Mouse (Mus musculus): ENCODE measurements around the gene Mllt10.

Gene Mllt10

DNA sequence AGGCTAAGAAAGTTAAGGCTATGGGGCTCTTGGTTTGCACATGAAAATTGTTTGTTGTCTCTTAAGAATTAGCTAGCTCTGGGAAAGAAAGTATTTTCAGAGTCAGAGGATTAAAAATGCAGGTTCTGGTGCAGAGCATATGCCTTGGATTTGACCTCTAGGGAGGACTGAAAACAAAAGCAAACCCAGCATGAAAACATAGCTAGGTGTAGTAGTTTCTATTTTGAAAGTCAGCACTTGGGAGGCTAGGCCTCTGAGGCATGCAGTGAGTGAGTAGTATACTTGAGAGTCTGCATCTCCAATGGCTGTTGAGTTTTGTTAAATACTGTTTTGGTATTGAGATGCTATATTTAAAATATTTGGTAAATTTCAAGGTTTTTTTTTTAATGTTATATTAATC, 39.3 kb downstream of the Mllt10 start:
- no peak for DNase-seq

GRCm38 (mm10) chr2:18095804-18096203, 40.8 kb downstream of the Mllt10 start:
- no peak for DNase-seq

- no peak for DNase-seq
These were observed 45.9 kb downstream of the Mllt10 start for GRCm38 (mm10) chr2:18100914-18101313.

DNA sequence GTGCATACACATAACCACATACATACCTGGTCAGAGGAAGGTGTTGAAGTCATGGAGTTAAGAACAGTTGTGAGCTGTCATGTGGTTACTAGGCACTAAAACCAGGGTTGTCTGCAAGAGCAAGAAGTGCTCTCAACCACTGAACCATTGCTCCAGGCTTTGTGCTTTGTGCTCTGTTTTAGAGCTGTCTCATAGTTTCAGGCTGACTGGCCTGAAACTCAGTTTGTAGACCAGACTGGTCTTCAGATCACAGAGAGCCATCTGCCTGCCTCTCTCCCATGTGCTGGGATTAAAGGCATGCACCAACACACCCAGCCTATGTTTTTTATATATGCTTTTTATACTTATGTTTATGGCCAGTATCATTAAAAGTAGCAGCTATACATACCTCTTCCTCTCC, 52.5 kb downstream of the Mllt10 start:
- no peak for DNase-seq

- DNase-seq = no peak
These were observed 53.2 kb downstream of the Mllt10 start for GRCm38 (mm10) chr2:18108214-18108613.

DNA sequence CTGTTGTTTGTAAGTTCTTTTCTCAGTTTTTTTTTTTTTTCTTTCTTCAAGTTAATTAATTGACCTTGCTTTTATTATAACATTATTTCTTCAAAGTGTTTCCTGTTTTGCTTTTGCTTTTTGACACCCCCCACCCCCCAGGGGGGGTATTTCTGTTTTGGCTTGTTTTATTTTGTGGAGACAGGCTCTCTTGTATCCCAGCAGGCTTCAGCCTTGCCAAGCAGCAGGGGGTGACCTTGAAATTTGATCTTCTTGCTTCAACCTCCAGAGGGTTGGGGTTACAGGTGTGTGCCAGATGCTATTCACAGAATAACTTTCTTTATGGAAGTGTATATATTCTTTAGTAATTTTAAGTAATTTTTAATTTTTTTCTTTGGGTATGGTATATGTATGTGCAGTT, 56.4 kb downstream of the Mllt10 start:
- no peak for DNase-seq

GRCm38 (mm10) chr2:18116432-18116831, 61.4 kb downstream of the Mllt10 start:
- DNase-seq = no peak

DNA sequence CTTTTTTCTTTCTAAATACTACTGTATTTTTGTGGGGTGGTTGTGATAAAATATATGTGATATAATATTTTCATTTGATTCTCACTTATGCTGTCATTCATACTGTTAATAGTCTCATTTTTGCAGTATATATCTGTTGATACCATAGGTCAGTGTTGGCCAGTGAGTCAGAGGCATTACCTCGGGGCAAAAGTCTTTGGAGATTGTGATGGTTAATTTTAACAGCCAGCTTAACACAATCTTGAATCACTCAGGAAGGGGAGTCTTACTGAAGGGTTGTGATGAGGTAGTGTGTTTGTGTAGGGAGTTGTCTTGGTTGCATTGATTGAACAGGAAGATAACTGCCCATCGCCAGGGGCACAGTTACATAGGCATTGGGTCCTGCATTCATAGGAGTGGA, 83.1 kb downstream of the Mllt10 start:
- DNase-seq = no peak

GRCm38 (mm10) chr2:18139646-18140045, 84.6 kb downstream of the Mllt10 start:
- no peak for DNase-seq

- no peak for DNase-seq
These were observed 101.1 kb downstream of the Mllt10 start for GRCm38 (mm10) chr2:18156131-18156530.

DNA sequence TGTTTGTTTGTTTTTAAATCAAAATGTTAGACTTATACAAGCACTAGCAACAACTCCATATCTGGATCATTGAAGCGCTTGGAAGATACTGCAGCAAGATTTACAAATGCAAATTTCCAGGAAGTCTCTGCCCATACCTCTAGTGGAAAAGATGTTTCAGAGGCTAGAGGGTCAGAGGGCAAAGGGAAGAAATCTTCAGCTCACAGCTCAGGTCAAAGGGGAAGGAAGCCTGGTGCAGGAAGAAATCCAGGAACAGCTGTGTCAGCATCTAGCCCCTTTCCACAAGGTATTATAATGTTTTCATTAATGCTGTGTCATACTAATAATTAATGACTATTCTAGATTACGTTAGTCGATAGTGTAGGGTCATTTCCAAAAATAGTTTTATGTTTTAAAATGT, 104.4 kb downstream of the Mllt10 start:
- no peak for DNase-seq

DNA sequence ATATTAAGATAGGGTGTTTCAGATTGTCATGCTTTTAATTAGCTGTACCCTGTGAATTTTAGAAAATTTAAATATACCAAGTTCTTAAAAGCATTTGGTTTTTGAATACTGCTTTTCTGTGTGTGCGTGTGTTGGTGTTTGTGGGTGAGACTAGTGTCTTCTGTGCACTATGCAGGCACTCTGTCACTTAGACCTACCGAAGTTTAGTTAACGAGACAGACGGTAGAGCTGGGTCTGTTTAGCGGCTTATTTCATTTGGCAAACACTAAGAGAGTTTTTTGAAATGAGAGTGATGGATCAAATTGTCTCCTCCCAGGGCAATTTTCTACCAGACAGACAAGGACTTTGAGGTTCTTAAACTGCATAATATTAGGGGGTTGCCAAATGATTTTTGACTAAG, 106.0 kb downstream of the Mllt10 start:
- no peak for DNase-seq

DNA sequence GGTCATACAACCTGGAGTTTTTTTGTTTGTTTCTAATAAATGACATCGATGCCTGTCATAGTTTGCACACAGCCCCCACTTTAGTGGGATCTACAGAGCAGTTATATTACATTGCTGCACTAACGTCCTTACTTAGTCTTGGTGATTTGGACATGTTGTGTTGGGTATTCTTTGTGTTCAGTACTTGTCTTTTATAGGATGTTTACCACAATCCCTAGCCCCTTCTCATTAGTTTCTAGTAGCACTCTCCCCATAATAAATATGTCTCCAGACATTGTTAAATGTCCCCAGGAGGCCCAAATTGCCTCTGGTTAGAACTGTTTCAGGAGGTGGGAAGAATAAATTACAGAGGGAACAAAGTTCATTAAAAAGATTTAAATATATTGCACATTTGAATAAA, 110.5 kb downstream of the Mllt10 start:
- DNase-seq = no peak

DNA sequence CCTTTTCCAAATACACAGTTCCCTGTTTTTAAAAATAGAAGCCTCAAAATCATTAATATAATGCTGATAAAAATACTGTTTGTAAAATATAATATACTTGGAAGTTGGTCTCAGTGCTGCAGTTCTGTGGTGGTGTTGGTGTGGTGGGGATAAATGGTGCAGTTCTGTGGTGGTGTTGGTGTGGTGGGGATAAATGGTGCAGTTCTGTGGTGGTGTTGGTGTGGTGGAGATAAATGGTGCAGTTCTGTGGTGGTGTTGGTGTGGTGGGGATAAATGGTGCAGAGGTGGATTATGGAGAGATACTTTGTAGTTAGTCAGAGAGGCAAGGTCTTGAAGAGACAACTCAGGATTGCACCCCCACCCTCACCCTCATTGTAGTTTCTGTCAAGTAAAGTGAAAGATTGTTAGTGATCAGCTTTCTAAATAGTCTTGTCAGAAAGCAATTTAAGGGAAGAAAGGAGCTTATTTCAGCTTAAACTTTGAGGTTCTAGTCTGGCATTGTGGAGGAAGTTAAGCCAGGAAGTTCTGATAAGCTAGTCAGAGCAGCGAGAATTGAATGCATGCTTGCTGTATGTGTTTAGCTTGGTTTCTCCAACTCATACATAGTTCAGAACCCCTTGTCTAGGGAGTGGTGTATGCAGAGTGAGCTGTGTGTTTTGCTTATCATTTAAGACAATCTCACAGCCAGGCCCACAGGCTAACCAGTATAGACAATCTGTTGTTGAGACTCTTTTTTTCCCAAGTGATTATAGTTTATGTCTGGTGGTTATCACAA, 114.3 kb downstream of the Mllt10 start:
- DNase-seq = no peak

DNA sequence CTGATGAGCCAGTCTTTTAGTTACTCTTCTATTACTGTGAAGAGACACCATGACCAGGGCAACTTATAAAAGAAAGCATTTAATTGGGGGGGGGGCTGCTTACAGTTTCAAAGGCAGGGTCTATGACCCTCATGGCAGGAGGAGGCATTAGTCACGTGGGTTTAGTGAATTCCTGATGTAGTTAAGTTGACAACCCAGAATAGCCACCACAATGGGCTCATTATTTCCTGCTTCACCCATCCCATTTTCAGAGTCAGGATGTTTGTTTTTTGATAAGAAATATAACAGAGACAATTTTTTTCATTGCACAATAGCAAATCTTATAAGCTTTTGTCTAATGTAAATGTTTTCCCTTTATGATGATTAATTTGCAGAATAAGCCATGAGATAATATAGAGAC, 120.2 kb downstream of the Mllt10 start:
- DNase-seq = no peak

GRCm38 (mm10) chr2:18176235-18176634, 121.2 kb downstream of the Mllt10 start:
- no peak for DNase-seq

- DNase-seq = no peak
These were observed 125.3 kb downstream of the Mllt10 start for GRCm38 (mm10) chr2:18180323-18180722.

DNA sequence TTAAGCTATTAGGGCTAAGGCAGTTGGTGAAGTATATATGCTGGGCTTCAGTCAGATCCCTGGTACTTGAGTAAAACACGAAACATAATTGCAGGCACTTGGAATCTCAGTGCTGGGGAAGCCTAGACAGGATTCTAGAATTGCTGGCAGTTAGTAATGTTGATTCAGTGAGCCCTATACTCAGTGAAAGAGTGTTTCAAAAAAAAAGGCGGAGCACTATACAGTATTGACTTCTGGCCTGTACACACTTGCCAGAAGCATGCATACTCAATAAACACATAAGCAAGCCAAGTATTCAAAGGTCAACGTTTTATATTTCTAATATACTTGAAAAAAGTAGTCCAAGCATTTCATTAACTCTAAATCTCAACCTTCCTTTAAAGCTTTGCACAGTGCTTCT, 126.6 kb downstream of the Mllt10 start:
- no peak for DNase-seq

- no peak for DNase-seq
These were observed 128.0 kb downstream of the Mllt10 start for GRCm38 (mm10) chr2:18183079-18183478.

- no peak for DNase-seq
These were observed 133.3 kb downstream of the Mllt10 start for GRCm38 (mm10) chr2:18188367-18188766.

GRCm38 (mm10) chr2:18195285-18195684, 140.2 kb downstream of the Mllt10 start:
- no peak for DNase-seq

- DNase-seq = no peak
These were observed 140.8 kb downstream of the Mllt10 start for GRCm38 (mm10) chr2:18195691-18196396.

GRCm38 (mm10) chr2:18201820-18202462, 146.9 kb downstream of the Mllt10 start:
- DNase-seq = no peak

DNA sequence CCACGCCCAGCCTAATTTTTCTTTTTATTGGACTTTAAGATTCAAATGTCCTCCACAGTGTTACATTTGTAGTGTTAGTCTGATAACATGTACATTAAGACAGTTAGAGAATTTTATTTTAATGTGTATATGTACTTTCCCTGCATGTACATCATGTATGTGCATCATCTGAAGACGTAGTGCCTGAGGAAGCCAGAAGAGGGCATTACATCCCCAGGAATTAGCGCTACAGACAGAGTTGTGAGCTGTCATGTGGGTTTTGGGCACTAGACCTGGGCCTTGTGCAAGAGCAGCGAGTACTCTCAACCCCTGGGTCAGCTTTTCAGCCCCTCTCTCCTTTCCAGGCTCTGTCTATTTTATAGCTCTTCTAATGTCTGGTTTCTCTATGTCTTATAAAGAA, 147.9 kb downstream of the Mllt10 start:
- no peak for DNase-seq

Data from cerebellum, adult 9-10 months (tissue).